Mouse (Mus musculus) CD4-positive, CD25-positive, alpha-beta regulatory T cell, adult 2 months (primary cell): ENCODE measurements around the gene Gm11146.

ENCODE experiments used
- DNase-seq: peaks from one replicate; pipeline ENCODE4 v3.0.0-alpha.2; 2012; ENCODE audit warnings: low read depth, low spot score

The Gm11146 gene

GRCm38 (mm10) chr16:77556446-77557105 lies 45.3 kb downstream of the Gm11146 start:
- DNase-seq: no peak

DNA sequence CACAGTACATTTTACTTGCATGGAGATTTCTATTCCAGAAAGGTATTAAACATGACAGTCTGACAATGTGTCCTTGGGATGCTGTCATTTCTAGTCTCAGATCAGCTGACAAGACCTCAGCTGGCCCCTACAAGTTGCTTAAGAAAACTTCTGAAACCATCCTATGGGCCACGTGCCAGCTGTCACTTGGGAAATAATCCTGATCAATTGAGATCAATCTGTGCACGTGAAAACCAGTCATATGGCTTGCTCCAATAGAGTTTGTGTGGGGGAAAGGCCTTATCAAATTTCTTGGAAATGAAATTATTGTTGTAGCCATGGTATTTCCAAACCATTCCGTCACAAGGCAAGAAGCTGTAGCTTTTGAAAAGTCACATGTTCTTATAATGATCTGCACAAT lies 50.8 kb downstream of the Gm11146 start:
- DNase-seq: no peak
